Mouse (Mus musculus): Measurements from ENCODE around the gene Tbx2. TPM values are rescaled to one million over a fixed set of nuclear protein-coding genes. Genes with fewer than 3 reads are reported as not detected.

Gene Tbx2
- polyA plus RNA-seq, 1 experiment from 2014 or later = 8.1 TPM

- ATAC-seq (ENCODE audit: insufficient number of reproducible peaks, low FRiP score, low TSS enrichment, low read depth) = no peak
- Histone ChIP-seq H3K4me3 (replicated peaks) (no peak overlapping the region), H3K9me3 (replicated peaks) (no peaks in the 10 kb centered on the region), H3K4me2 (replicated peaks) (no peak overlapping the region), H3K4me1 (no peaks in the 10 kb centered on the region), H3K9ac (no peak overlapping the region), H3K27me3 (no peaks in the 10 kb centered on the region), H3K27ac (replicated peaks) (no peak overlapping the region), H3K36me3 (no peaks in the 10 kb centered on the region; the same call in 1 of the 2 replicates)
- 71% methylated on average over 11 of the region's 11 CpGs for WGBS
These were observed 25.0 kb upstream of the Tbx2 start for GRCm38 (mm10) chr11:85807353-85807752.

GRCm38 (mm10) chr11:85811229-85811628 is 21.1 kb upstream of the Tbx2 start:
- Histone ChIP-seq H3K27me3 (no peaks in the 10 kb centered on the region), H3K9me3 (replicated peaks) (no peaks in the 10 kb centered on the region), H3K4me1 (peaks cover 9% of the 10 kb centered on the region; the same call in 1 of the 2 replicates), H3K4me2 (replicated peaks) (no peak overlapping the region), H3K9ac (no peak overlapping the region), H3K4me3 (replicated peaks) (no peak overlapping the region), H3K36me3 (no peaks in the 10 kb centered on the region), H3K27ac (replicated peaks) (no peak overlapping the region)
- ATAC-seq (ENCODE audit: insufficient number of reproducible peaks, low FRiP score, low TSS enrichment, low read depth) = no peak
- WGBS = 62% methylated on average over 4 of the region's 4 CpGs

- H3K27me3 ChIP-seq = no peaks in the 10 kb centered on the region
- H3K9ac ChIP-seq = no peak overlapping the region
- H3K9me3 ChIP-seq (replicated peaks) = no peaks in the 10 kb centered on the region
- no peak for ATAC-seq (ENCODE audit: insufficient number of reproducible peaks, low FRiP score, low TSS enrichment, low read depth)
- peaks cover 13% of the 10 kb centered on the region; the same call in 1 of the 2 replicates for H3K4me1 ChIP-seq
- no peaks in the 10 kb centered on the region for H3K36me3 ChIP-seq
- no peak overlapping the region for H3K4me3 ChIP-seq (replicated peaks)
- no peak overlapping the region for H3K4me2 ChIP-seq (replicated peaks)
- no peak overlapping the region for H3K27ac ChIP-seq (replicated peaks)
- 92% methylated on average over 5 of the region's 5 CpGs for WGBS
These were observed 20.7 kb upstream of the Tbx2 start for GRCm38 (mm10) chr11:85811676-85812075.

GRCm38 (mm10) chr11:85812201-85812966 is 20.0 kb upstream of the Tbx2 start:
- no peaks in the 10 kb centered on the region for H3K27me3 ChIP-seq
- WGBS = 76% methylated on average over 12 of the region's 12 CpGs
- H3K27ac ChIP-seq (replicated peaks) = no peak overlapping the region
- no peak overlapping the region for H3K4me2 ChIP-seq (replicated peaks)
- no peaks in the 10 kb centered on the region for H3K9me3 ChIP-seq (replicated peaks)
- no peak overlapping the region for H3K9ac ChIP-seq
- H3K4me1 ChIP-seq = peaks cover 14% of the 10 kb centered on the region; the same call in 1 of the 2 replicates
- no peak overlapping the region for H3K4me3 ChIP-seq (replicated peaks)
- no peak for ATAC-seq (ENCODE audit: insufficient number of reproducible peaks, low FRiP score, low TSS enrichment, low read depth)
- no peaks in the 10 kb centered on the region for H3K36me3 ChIP-seq

GRCm38 (mm10) chr11:85814678-85815077 is 17.7 kb upstream of the Tbx2 start:
- Histone ChIP-seq H3K27me3 (no peaks in the 10 kb centered on the region), H3K4me3 (replicated peaks) (no peak overlapping the region), H3K9ac (no peak overlapping the region), H3K4me1 (peaks cover 23% of the 10 kb centered on the region), H3K27ac (replicated peaks) (no peak overlapping the region), H3K4me2 (replicated peaks) (no peak overlapping the region), H3K36me3 (no peaks in the 10 kb centered on the region), H3K9me3 (replicated peaks) (no peaks in the 10 kb centered on the region)
- ATAC-seq (ENCODE audit: insufficient number of reproducible peaks, low FRiP score, low TSS enrichment, low read depth) = no peak
- 35% methylated on average over 4 of the region's 4 CpGs for WGBS

GRCm38 (mm10) chr11:85816471-85816870 is 15.9 kb upstream of the Tbx2 start:
- no peak for ATAC-seq (ENCODE audit: insufficient number of reproducible peaks, low FRiP score, low TSS enrichment, low read depth)
- no peak overlapping the region for H3K9ac ChIP-seq
- H3K4me2 ChIP-seq (replicated peaks) = no peak overlapping the region
- WGBS = 37% methylated on average over 5 of the region's 5 CpGs
- H3K27ac ChIP-seq (replicated peaks) = no peak overlapping the region
- no peaks in the 10 kb centered on the region for H3K9me3 ChIP-seq (replicated peaks)
- peaks cover 23% of the 10 kb centered on the region for H3K4me1 ChIP-seq
- H3K36me3 ChIP-seq = no peaks in the 10 kb centered on the region
- no peaks in the 10 kb centered on the region for H3K27me3 ChIP-seq
- H3K4me3 ChIP-seq (replicated peaks) = no peak overlapping the region

- no peak overlapping the region for H3K4me3 ChIP-seq (replicated peaks)
- H3K36me3 ChIP-seq = no peaks in the 10 kb centered on the region
- H3K27me3 ChIP-seq = no peaks in the 10 kb centered on the region
- H3K9me3 ChIP-seq (replicated peaks) = no peaks in the 10 kb centered on the region
- H3K4me2 ChIP-seq (replicated peaks) = no peak overlapping the region
- no peak overlapping the region for H3K27ac ChIP-seq (replicated peaks)
- H3K9ac ChIP-seq = no peak overlapping the region
- 73% methylated on average over 3 of the region's 3 CpGs for WGBS
- ATAC-seq (ENCODE audit: insufficient number of reproducible peaks, low FRiP score, low TSS enrichment, low read depth) = no peak
- H3K4me1 ChIP-seq = peaks cover 29% of the 10 kb centered on the region
These were observed 13.9 kb upstream of the Tbx2 start for GRCm38 (mm10) chr11:85818401-85818800.

GRCm38 (mm10) chr11:85820959-85821358 is 11.4 kb upstream of the Tbx2 start:
- no peak for ATAC-seq (ENCODE audit: insufficient number of reproducible peaks, low FRiP score, low TSS enrichment, low read depth)
- H3K9ac ChIP-seq = no peak overlapping the region
- peaks cover 10% of the 10 kb centered on the region; the same call in 1 of the 2 replicates for H3K27me3 ChIP-seq
- peaks cover 24% of the 10 kb centered on the region; the same call in 1 of the 2 replicates for H3K4me1 ChIP-seq
- no peak overlapping the region for H3K27ac ChIP-seq (replicated peaks)
- H3K4me2 ChIP-seq (replicated peaks) = no peak overlapping the region
- no peaks in the 10 kb centered on the region for H3K36me3 ChIP-seq
- H3K4me3 ChIP-seq (replicated peaks) = no peak overlapping the region
- H3K9me3 ChIP-seq (replicated peaks) = no peaks in the 10 kb centered on the region
- 85% methylated on average over 3 of the region's 3 CpGs for WGBS

- H3K4me3 ChIP-seq (replicated peaks) = no peak overlapping the region
- peaks cover 21% of the 10 kb centered on the region; the same call in 1 of the 2 replicates for H3K4me1 ChIP-seq
- no peak overlapping the region for H3K4me2 ChIP-seq (replicated peaks)
- H3K27me3 ChIP-seq = peaks cover 14% of the 10 kb centered on the region
- no peaks in the 10 kb centered on the region for H3K36me3 ChIP-seq
- no peak overlapping the region for H3K9ac ChIP-seq
- H3K9me3 ChIP-seq (replicated peaks) = no peaks in the 10 kb centered on the region
- ATAC-seq (ENCODE audit: insufficient number of reproducible peaks, low FRiP score, low TSS enrichment, low read depth) = no peak
- no peak overlapping the region for H3K27ac ChIP-seq (replicated peaks)
- WGBS = 83% methylated on average over 9 of the region's 9 CpGs
These were observed 10.7 kb upstream of the Tbx2 start for GRCm38 (mm10) chr11:85821659-85822058.

- WGBS = 14% methylated on average over 6 of the region's 6 CpGs
- Histone ChIP-seq H3K9me3 (replicated peaks) (no peaks in the 10 kb centered on the region), H3K27ac (replicated peaks) (no peak overlapping the region), H3K4me3 (replicated peaks) (no peak overlapping the region), H3K4me1 (peaks cover 26% of the 10 kb centered on the region; the same call in 1 of the 2 replicates), H3K4me2 (replicated peaks) (no peak overlapping the region), H3K36me3 (no peaks in the 10 kb centered on the region), H3K9ac (no peak overlapping the region), H3K27me3 (peaks cover 28% of the 10 kb centered on the region)
- no peak for ATAC-seq (ENCODE audit: insufficient number of reproducible peaks, low FRiP score, low TSS enrichment, low read depth)
These were observed 9.2 kb upstream of the Tbx2 start for GRCm38 (mm10) chr11:85823181-85823580.

- peaks cover 33% of the 10 kb centered on the region for H3K27me3 ChIP-seq
- 88% methylated on average over 4 of the region's 4 CpGs for WGBS
- ATAC-seq (ENCODE audit: insufficient number of reproducible peaks, low FRiP score, low TSS enrichment, low read depth) = no peak
These were observed 8.6 kb upstream of the Tbx2 start for GRCm38 (mm10) chr11:85823794-85824193.

GRCm38 (mm10) chr11:85825031-85825430 is 7.3 kb upstream of the Tbx2 start:
- Histone ChIP-seq H3K9me3 (replicated peaks) (no peaks in the 10 kb centered on the region), H3K27me3 (peaks cover 46% of the 10 kb centered on the region), H3K9ac (no peak overlapping the region), H3K4me1 (peaks cover 29% of the 10 kb centered on the region), H3K4me3 (replicated peaks) (no peak overlapping the region), H3K36me3 (no peaks in the 10 kb centered on the region), H3K27ac (replicated peaks) (no peak overlapping the region), H3K4me2 (replicated peaks) (no peak overlapping the region)
- ATAC-seq (ENCODE audit: insufficient number of reproducible peaks, low FRiP score, low TSS enrichment, low read depth) = no peak
- 75% methylated on average over 10 of the region's 10 CpGs for WGBS

More at GRCm38 (mm10) chr11:85823794-85824193, 8.6 kb upstream of the Tbx2 start:
- no peaks in the 10 kb centered on the region for H3K9me3 ChIP-seq (replicated peaks)
- H3K9ac ChIP-seq = no peak overlapping the region
- peaks cover 20% of the 10 kb centered on the region; the same call in 1 of the 2 replicates for H3K4me1 ChIP-seq
- H3K36me3 ChIP-seq = no peaks in the 10 kb centered on the region
- no peak overlapping the region for H3K4me3 ChIP-seq (replicated peaks)
- no peak overlapping the region for H3K4me2 ChIP-seq (replicated peaks)
- no peak overlapping the region for H3K27ac ChIP-seq (replicated peaks)
